Mouse (Mus musculus): ENCODE results near the gene Atp6v0d1. TPM values are rescaled to one million over a fixed set of nuclear protein-coding genes. Genes with fewer than 3 reads are reported as not detected.
A peak's percentile ranks its signal among the peaks of the same experiment; 100 is the strongest.

Atp6v0d1 gene
- total and polyA plus RNA-seq, 3 experiments = 51.1 to 83.8 TPM; not detected in 1

- Histone ChIP-seq H3K9me3 (replicated peaks; ENCODE audit: insufficient read depth, low read length) (no peaks in the 10 kb centered on the region), H3K9ac (ENCODE audit: control insufficient read depth, low read depth, low read length, poor library complexity, severe bottlenecking) (no peak overlapping the region), H3K4me3 (ENCODE audit: control insufficient read depth in 1 of 2, insufficient read depth in 1 of 2, low read depth in 2 of 2, low read length in 2 of 2) (no peak overlapping the region), H3K27me3 (ENCODE audit: control insufficient read depth in 1 of 2, insufficient read depth in 2 of 2, low read length in 2 of 2) (no peaks in the 10 kb centered on the region), H3K36me3 (ENCODE audit: control insufficient read depth in 1 of 2, insufficient read depth in 2 of 2, low read length in 2 of 2) (no peaks in the 10 kb centered on the region; a peak in 1 of 4 replicates), H3K27ac (ENCODE audit: control insufficient read depth, low read depth, low read length) (no peak overlapping the region), H3K4me1 (ENCODE audit: control insufficient read depth in 1 of 2, insufficient read depth in 2 of 2, low read length in 2 of 2) (peaks cover 4 to 8% of the 10 kb centered on the region in 2 experiments), H3K79me2 (ENCODE audit: control insufficient read depth, insufficient read depth, low read length, poor library complexity) (no peaks in the 10 kb centered on the region)
- no peak for DNase-seq (ENCODE audit: low read depth, low spot score)
- no peak for TF ChIP-seq SMC3 (IDR thresholded peaks at IDR 0.05; ENCODE audit: low read depth, low read length)
- no peak for TF ChIP-seq USF2 (IDR thresholded peaks at IDR 0.05; ENCODE audit: borderline replicate concordance in 1 of 2, insufficient read depth in 1 of 2, low read depth in 1 of 2, low read length in 2 of 2)
- TF ChIP-seq POLR2AphosphoS2 (IDR thresholded peaks at IDR 0.05; ENCODE audit: low read length) = no peak
These were observed 58.9 kb downstream of the Atp6v0d1 start for GRCm38 (mm10) chr8:105506977-105507376.

DNA sequence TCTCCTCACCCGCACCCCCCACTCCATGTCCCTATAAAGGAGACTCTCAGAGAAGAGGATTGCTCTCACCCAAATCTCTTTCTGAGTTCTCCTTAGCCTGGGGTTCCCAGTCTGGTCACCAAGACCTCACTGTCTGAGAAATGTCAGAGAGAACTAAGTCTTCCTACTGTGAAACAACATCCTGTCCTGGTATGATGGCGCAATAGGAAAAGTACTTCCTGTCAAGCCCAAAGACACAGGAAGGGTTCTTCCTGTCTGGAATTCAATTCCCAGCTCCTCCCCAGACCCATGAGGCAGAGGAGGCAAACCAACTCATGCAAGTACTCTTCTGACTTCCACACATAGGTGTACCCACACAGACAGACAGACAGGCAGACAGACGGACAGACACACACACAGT lies 61.2 kb downstream of the Atp6v0d1 start:
- no peak overlapping the region for H3K27ac ChIP-seq (ENCODE audit: control insufficient read depth, low read depth, low read length)
- peaks cover 0 to 2% of the 10 kb centered on the region in 2 experiments; a peak in 1 of 4 replicates for H3K36me3 ChIP-seq (ENCODE audit: control insufficient read depth in 1 of 2, insufficient read depth in 2 of 2, low read length in 2 of 2)
- TF ChIP-seq E2F4 (IDR thresholded peaks at IDR 0.05; ENCODE audit: borderline replicate concordance, low read depth, low read length) (no peak), ELF1 (IDR thresholded peaks at IDR 0.05; ENCODE audit: low read depth, low read length) (no peak), POLR2AphosphoS5 (IDR thresholded peaks at IDR 0.05; ENCODE audit: borderline replicate concordance, low read depth, low read length) (no peak), POLR2AphosphoS2 (IDR thresholded peaks at IDR 0.05; ENCODE audit: low read length) (no peak), CHD2 (IDR thresholded peaks at IDR 0.05; ENCODE audit: low read length) (no peak)
- H3K9ac ChIP-seq (ENCODE audit: control insufficient read depth, low read depth, low read length, poor library complexity, severe bottlenecking) = no peak overlapping the region
- no peaks in the 10 kb centered on the region for H3K9me3 ChIP-seq (replicated peaks; ENCODE audit: insufficient read depth, low read length)
- DNase-seq (ENCODE audit: low read depth, low spot score) = no peak
- H3K4me3 ChIP-seq (ENCODE audit: control insufficient read depth in 1 of 2, insufficient read depth in 1 of 2, low read depth in 2 of 2, low read length in 2 of 2) = no peak overlapping the region
- H3K4me1 ChIP-seq (ENCODE audit: control insufficient read depth in 1 of 2, insufficient read depth in 2 of 2, low read length in 2 of 2) = peaks cover 0 to under 1% of the 10 kb centered on the region in 2 experiments; a peak in 2 of 4 replicates
- H3K79me2 ChIP-seq (ENCODE audit: control insufficient read depth, insufficient read depth, low read length, poor library complexity) = no peaks in the 10 kb centered on the region
- no peaks in the 10 kb centered on the region for H3K27me3 ChIP-seq (ENCODE audit: control insufficient read depth in 1 of 2, insufficient read depth in 2 of 2, low read length in 2 of 2)

DNA sequence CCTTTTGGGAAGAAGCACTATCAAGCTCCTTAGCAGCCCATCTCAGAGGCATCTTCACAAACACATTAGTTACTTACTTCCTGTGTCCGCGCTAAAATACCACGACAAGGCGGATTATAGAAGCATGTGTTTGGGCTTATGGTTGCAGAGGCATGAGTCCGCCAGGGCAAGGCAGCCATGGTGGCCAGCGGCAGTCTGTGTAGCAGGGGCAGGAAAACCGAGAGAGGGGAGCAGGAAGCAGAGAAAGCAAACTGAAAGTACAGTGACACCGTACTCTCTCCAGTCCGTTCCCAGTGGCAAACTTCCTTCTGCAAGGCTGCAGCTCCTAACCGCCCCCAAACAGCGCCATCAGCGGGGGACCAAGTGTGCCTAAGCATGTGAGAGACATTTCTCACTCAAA lies 66.1 kb downstream of the Atp6v0d1 start:
- Histone ChIP-seq H3K27ac (ENCODE audit: control insufficient read depth, low read depth, low read length) (peak overlapping the region; percentile 16), H3K4me1 (ENCODE audit: control insufficient read depth in 1 of 2, insufficient read depth in 2 of 2, low read length in 2 of 2) (peaks cover 4 to 14% of the 10 kb centered on the region in 2 experiments; a peak in 3 of 4 replicates), H3K9me3 (replicated peaks; ENCODE audit: insufficient read depth, low read length) (no peaks in the 10 kb centered on the region), H3K9ac (ENCODE audit: control insufficient read depth, low read depth, low read length, poor library complexity, severe bottlenecking) (peak overlapping the region; percentile 57), H3K79me2 (ENCODE audit: control insufficient read depth, insufficient read depth, low read length, poor library complexity) (peaks cover 4% of the 10 kb centered on the region), H3K27me3 (ENCODE audit: control insufficient read depth in 1 of 2, insufficient read depth in 2 of 2, low read length in 2 of 2) (no peaks in the 10 kb centered on the region), H3K36me3 (ENCODE audit: control insufficient read depth in 1 of 2, insufficient read depth in 2 of 2, low read length in 2 of 2) (peaks cover 0 to 12% of the 10 kb centered on the region in 2 experiments; a peak in 2 of 4 replicates), H3K4me3 (ENCODE audit: control insufficient read depth in 1 of 2, insufficient read depth in 1 of 2, low read depth in 2 of 2, low read length in 2 of 2) (peak overlapping the region; percentile 59 to 89)
- DNase-seq (ENCODE audit: low read depth, low spot score) = peak; percentile 76
- no peak for TF ChIP-seq MYB (IDR thresholded peaks at IDR 0.05; ENCODE audit: low read depth, low read length)
- 0 out of 2 replicates have a peak, but pooled peaks have one; percentile 58 for TF ChIP-seq ZKSCAN1 (IDR thresholded peaks at IDR 0.05; ENCODE audit: low read depth, low read length)
- TF ChIP-seq GABPA (IDR thresholded peaks at IDR 0.05; ENCODE audit: low read depth, low read length) = no peak
- no peak for TF ChIP-seq MAZ (IDR thresholded peaks at IDR 0.05; ENCODE audit: low read depth, low read length)
- no peak for TF ChIP-seq RCOR1 (IDR thresholded peaks at IDR 0.05; ENCODE audit: low read depth, low read length)
- 0 out of 2 replicates have a peak, but pooled peaks have one; percentile 26 for TF ChIP-seq TCF12 (IDR thresholded peaks at IDR 0.05; ENCODE audit: low read depth, low read length)
- no peak for TF ChIP-seq POLR2AphosphoS2 (IDR thresholded peaks at IDR 0.05; ENCODE audit: low read length)
- TF ChIP-seq ZNF384 (IDR thresholded peaks at IDR 0.05; ENCODE audit: low read depth, low read length) = peak; percentile 46
- TF ChIP-seq USF1 (IDR thresholded peaks at IDR 0.05; ENCODE audit: low read depth, low read length) = no peak; the same call in 1 of the 2 replicates
- no peak for TF ChIP-seq USF2 (IDR thresholded peaks at IDR 0.05; ENCODE audit: borderline replicate concordance in 1 of 2, insufficient read depth in 1 of 2, low read depth in 1 of 2, low read length in 2 of 2)
- TF ChIP-seq EP300 (IDR thresholded peaks at IDR 0.05; ENCODE audit: low read depth in 1 of 2, low read length in 2 of 2) = peak; percentile 8 to 27; a peak in 1 of 4 replicates
- TF ChIP-seq KAT2A (conservative IDR thresholded peaks at IDR 0.05; ENCODE audit: low read depth, low read length) = no peak
- TF ChIP-seq NELFE (IDR thresholded peaks at IDR 0.05; ENCODE audit: low read depth, low read length) = peak; percentile 64; the same call in 1 of the 2 replicates
- TF ChIP-seq E2F4 (IDR thresholded peaks at IDR 0.05; ENCODE audit: borderline replicate concordance, low read depth, low read length) = no peak
- peak; percentile 65; the same call in 1 of the 2 replicates for TF ChIP-seq ZMIZ1 (IDR thresholded peaks at IDR 0.05; ENCODE audit: low read depth, low read length)
- TF ChIP-seq JUND (IDR thresholded peaks at IDR 0.05; ENCODE audit: low read depth, low read length) = peak; percentile 42; the same call in 1 of the 2 replicates
- TF ChIP-seq ZC3H11A (IDR thresholded peaks at IDR 0.05; ENCODE audit: low read depth, low read length) = no peak
- no peak for TF ChIP-seq MEF2A (IDR thresholded peaks at IDR 0.05; ENCODE audit: extremely low read depth, insufficient replicate concordance, low read depth, low read length, poor library complexity, severe bottlenecking)
- TF ChIP-seq NRF1 (IDR thresholded peaks at IDR 0.05; ENCODE audit: insufficient read depth, low read depth, low read length, poor library complexity, severe bottlenecking) = no peak

All from MEL (cell line).